Mouse (Mus musculus) stomach, embryonic 16.5 days (tissue): ENCODE measurements around the gene Rassf7. TPM values are rescaled to one million over a fixed set of nuclear protein-coding genes. Genes with fewer than 3 reads are reported as not detected.

Source experiments
- ATAC-seq: fragments of 200-750 bp; cut with Nextera tagmentation; 2 replicates; pipeline ENCODE4 v1.8.0; 2017; ENCODE audit warnings: moderate number of reproducible peaks, moderate TSS enrichment; ENCODE audit not compliant: insufficient read depth, low FRiP score
- H3K27ac ChIP-seq: fragments of 300-500 bp; sonication (generic); 2 replicates; pipeline ENCODE4 v1.5.1; 2014; ENCODE audit warnings: low read length
- H3K27me3 ChIP-seq: fragments of 300-500 bp; sonication (generic); 2 replicates; pipeline ENCODE4 v1.6.1; 2014; ENCODE audit warnings: low read length, control low read depth, mixed read lengths; ENCODE audit not compliant: control insufficient read depth, insufficient read depth
- H3K36me3 ChIP-seq: fragments of 300-500 bp; sonication (generic); 2 replicates; pipeline ENCODE4 v1.6.1; 2014; ENCODE audit warnings: low read length; ENCODE audit not compliant: control insufficient read depth, insufficient read depth
- H3K4me1 ChIP-seq: fragments of 300-500 bp; sonication (generic); 2 replicates; pipeline ENCODE4 v1.6.1; 2014; ENCODE audit warnings: low read length, control low read depth, mixed read lengths; ENCODE audit not compliant: control insufficient read depth, insufficient read depth
- H3K4me2 ChIP-seq: fragments of 300-500 bp; sonication (generic); 2 replicates; pipeline ENCODE4 v1.6.1; 2014; ENCODE audit warnings: low read depth, low read length, mixed read lengths
- H3K4me3 ChIP-seq: fragments of 300-500 bp; sonication (generic); replicated peaks from 2 replicates; pipeline ENCODE4 v1.5.1; 2014; ENCODE audit warnings: mild to moderate bottlenecking, low read length
- H3K9ac ChIP-seq: fragments of 300-500 bp; sonication (generic); 2 replicates; pipeline ENCODE4 v1.6.1; 2014; ENCODE audit warnings: low read length
- H3K9me3 ChIP-seq: fragments of 300-500 bp; sonication (generic); replicated peaks from 2 replicates; pipeline ENCODE4 v1.6.1; 2016; ENCODE audit warnings: low read length, control low read depth; ENCODE audit not compliant: control insufficient read depth
- WGBS: fragments of 180-500 bp; shearing (Covaris S2); extraction: QIAGEN DNeasy Blood & Tissue Kit; methylation state at CpG from one replicate; pipeline ENCODE4 v1.1.7; 2014; 5-methylcytosine and 5-hydroxymethylcytosine counted together
- polyA plus RNA-seq: library from polyadenylated mRNA; unstranded; fragments of >200 nt; fragmentation: Nextera tagmentation; extraction: Ambion mirVana; gene quantifications from 2 replicates; pipeline ENCODE4 v1.2.1, GENCODE M21; 2015

Gene Rassf7
- 82.3 and 104 TPM in 2 replicates for polyA plus RNA-seq

DNA sequence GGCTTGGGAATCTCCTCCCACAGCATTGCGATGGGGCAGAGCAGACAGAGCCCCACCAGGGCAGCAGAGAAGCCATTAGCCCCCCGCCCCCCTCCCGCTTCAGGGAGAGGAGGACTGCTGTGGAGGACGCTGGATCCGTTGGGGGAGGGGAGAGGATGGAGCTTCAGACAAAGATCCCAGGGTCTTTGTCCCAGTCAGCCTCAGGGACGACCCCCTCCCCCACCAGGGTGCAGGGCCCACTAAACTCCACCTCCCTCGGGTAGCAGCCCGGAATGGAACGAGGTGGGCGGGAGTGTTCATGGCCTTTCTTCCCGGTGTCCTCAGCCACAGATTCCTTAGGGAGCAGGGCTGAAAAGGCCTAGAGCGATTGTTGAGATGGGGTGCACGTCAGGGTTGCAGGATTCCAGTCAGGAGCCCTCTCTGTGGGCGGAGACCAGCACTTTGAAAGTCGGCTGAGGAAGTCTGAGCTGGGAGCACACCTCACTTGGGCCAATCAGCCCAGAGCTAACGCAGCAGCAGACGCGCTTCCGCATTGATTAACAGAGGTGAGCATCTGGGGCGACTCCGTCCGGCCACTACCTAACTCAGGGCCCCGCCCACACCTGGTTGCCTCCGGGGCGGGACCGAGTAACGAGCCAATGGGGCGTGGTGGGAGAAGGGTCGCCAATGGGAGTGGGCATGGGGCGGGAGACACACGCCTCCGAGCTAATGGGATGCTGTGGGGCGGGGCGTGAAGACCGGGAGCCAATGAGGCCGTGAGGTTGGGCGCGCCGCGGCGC, at the start of gene Rassf7:
Rassf7 (plus strand) TSS at position 760 of the 779 bp plus-strand sequence.
- Histone ChIP-seq H3K36me3 (no peaks in the 10 kb centered on the region), H3K27ac (peak within 1 kb of the TSS; percentile 97), H3K9me3 (no peaks in the 10 kb centered on the region), H3K9ac (peak within 1 kb of the TSS; percentile 84), H3K4me2 (peak within 1 kb of the TSS; percentile 85), H3K27me3 (no peaks in the 10 kb centered on the region), H3K4me3 (peak within 1 kb of the TSS; percentile 68), H3K4me1 (peaks cover 50% of the 10 kb centered on the region)
- ATAC-seq, result peak; percentile 93
- under 1% methylated on average over 41 of the region's 41 CpGs for WGBS

DNA sequence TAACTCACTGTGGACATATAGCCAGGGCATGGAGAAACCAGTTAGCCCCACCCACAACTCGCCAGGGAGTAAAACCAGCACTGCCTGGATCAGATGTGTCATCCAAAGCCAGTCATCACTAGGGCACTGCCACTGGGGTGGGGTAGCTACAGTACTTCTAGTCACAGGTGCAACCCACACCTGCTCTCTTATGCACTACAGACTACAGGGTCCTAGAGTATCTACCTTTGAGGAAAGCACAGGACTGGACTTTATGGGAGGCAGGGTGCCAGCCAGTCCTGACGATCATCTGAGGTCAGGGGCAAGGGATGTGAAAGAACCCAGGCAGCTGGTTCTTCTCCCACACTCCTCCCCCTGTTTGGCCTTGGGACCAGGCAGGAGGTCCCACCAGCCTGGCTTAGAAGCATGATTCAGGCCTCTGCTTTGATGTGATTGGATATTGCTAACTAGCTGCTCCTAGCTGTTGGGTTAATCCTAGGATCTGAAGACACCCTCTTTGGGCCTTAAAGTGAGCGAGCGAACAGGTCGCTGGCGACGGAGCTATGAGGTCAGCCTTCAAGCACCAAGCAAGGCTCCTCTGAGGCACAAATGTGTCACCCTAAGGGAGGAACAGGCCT, 47.7 kb upstream of the Rassf7 start:
- Histone ChIP-seq H3K27me3 (no peaks in the 10 kb centered on the region), H3K36me3 (peaks cover 9% of the 10 kb centered on the region; the same call in 1 of the 2 replicates), H3K27ac (peak overlapping the region; percentile 94), H3K4me1 (peaks cover 27% of the 10 kb centered on the region), H3K4me3 (peak overlapping the region; percentile 71), H3K9me3 (no peaks in the 10 kb centered on the region), H3K4me2 (peak overlapping the region; percentile 85), H3K9ac (peak overlapping the region; percentile 82)
- 7% methylated on average over 7 of the region's 7 CpGs for WGBS
- ATAC-seq, result peak; percentile 5; the same call in 1 of the 2 replicates

DNA sequence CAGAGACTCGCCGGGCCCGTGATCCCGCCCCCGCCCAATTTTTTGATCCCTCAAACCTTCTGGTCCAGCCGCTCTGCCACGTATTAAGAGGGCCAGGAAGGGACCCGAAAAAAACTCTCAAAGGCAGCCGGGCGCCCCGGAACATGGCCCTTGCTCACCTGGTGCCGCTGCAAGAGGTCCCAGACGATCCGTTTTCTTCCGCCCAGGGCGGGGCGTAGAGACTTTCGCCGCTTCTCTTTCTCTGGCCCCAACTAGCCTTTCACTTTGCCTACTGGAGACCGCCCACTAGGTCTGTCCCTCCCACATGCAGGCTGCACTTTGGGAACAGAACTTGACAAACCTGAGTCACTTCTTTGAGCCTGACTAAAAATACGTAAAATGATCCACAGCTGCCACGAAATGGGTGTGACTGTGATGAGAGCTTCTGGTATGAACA, 47.1 kb upstream of the Rassf7 start:
- peak; percentile 51 for ATAC-seq

DNA sequence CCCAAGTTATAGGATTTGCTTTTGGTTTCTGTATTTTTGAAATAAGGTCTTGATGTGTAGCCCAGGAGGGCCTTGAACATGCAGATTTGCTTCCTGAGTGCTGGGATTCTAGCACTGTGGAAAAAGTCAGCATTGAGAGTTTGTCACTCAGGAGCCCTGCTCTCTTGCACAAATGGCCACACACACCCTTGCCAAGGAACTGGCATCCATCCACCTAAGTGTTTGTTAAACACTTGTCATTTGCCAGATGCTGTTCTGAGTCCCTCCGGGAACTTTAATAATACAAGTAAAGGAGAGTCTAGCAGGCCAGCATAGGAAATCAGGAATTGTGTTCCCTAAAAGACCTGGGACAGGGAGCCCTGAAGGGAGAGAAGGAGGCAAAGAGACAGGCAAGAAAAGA, 46.4 kb upstream of the Rassf7 start:
- Histone ChIP-seq H3K4me3 (no peak overlapping the region), H3K9me3 (no peaks in the 10 kb centered on the region), H3K27me3 (no peaks in the 10 kb centered on the region), H3K9ac (peak overlapping the region; percentile 82; the same call in 1 of the 2 replicates), H3K27ac (peak overlapping the region; percentile 94), H3K36me3 (peaks cover 3% of the 10 kb centered on the region; the same call in 1 of the 2 replicates), H3K4me1 (peaks cover 32% of the 10 kb centered on the region), H3K4me2 (peak overlapping the region; percentile 85)
- no peak for ATAC-seq
- WGBS, result 43% methylated on average over 1 of the region's 1 CpGs

More for the DNA sequence above, 47.1 kb upstream of the Rassf7 start:
- peak overlapping the region; percentile 85 for H3K4me2 ChIP-seq
- no peaks in the 10 kb centered on the region for H3K9me3 ChIP-seq
- H3K9ac ChIP-seq, result peak overlapping the region; percentile 82
- peak overlapping the region; percentile 94 for H3K27ac ChIP-seq
- H3K4me3 ChIP-seq, result peak overlapping the region; percentile 71
- H3K27me3 ChIP-seq, result no peaks in the 10 kb centered on the region
- peaks cover 9% of the 10 kb centered on the region; the same call in 1 of the 2 replicates for H3K36me3 ChIP-seq
- under 1% methylated on average over 22 of the region's 22 CpGs for WGBS
- H3K4me1 ChIP-seq, result peaks cover 33% of the 10 kb centered on the region

DNA sequence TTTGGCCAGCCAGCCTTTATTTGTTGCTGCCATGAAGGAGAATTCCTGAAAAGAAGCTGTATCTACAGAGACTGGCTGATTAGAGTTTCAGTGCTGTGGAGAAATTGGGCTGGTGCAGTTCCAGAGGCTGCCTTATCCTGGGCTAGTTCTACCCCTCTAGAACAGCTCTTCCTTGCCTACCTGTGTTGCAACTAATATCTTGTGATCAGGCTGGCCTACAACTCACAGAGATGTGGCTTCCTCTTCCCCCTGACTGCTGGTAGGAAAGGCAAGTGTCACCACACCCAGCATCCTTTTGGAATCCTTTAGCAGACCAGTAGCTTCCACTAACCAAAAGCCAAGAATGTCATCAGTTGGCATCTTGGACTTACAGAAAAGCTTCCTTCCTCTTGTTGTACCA, 45.8 kb upstream of the Rassf7 start:
- H3K4me3 ChIP-seq, result no peak overlapping the region
- H3K36me3 ChIP-seq, result peaks cover 3% of the 10 kb centered on the region; the same call in 1 of the 2 replicates
- no peak for ATAC-seq
- peak overlapping the region; percentile 94 for H3K27ac ChIP-seq
- H3K4me1 ChIP-seq, result peaks cover 28% of the 10 kb centered on the region
- H3K9me3 ChIP-seq, result no peaks in the 10 kb centered on the region
- no peaks in the 10 kb centered on the region for H3K27me3 ChIP-seq
- peak overlapping the region; percentile 4; the same call in 1 of the 2 replicates for H3K9ac ChIP-seq
- no peak overlapping the region for H3K4me2 ChIP-seq

DNA sequence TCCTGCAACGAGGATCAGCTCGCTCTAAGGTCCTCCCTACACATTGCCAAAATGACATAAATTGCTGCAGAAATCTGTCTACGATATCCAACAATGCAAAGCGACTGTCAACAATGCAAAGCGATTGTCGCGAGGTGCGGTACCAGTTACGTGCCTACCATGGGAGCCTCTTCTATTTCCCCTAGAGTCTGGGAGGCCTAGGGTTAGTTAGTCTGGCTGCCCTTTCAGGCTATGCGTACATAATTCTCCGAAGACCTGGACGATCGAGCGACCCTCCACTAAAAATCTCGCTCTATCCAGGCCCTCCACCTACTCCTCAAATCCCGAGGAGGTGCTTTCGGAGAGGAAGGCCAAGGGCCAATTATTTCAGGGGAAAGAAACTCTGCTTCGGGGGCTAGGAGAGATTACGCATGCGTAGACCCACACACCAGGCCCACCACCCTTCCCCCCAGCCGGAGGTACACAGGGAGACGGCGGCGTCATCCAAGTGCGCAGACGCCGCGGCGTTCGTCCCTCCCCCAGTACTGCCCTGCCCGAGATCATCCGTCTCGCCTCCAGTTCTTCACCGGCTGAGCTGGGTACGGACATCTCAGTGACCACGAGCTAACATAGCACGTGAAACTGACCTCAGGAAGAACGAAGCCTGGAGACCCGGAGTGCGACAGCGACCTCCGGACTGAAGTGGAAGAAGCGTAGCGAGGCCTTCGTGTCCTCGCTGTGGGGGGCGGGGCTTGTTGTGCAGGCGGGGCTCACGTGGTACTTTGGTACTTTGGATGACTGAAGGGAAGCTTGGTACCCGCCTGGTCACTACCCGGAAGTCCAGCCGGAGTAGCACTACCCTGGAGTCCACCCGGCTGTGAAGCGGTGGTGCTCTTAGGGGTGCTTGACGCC, 43.3 kb upstream of the Rassf7 start, which contains the start of gene Rnh1:
Rnh1 (minus strand) TSS at position 742 of the 891 bp plus-strand sequence.
- 2% methylated on average over 55 of the region's 55 CpGs for WGBS
- Histone ChIP-seq H3K9ac (peak within 1 kb of the TSS; percentile 83), H3K36me3 (no peaks in the 10 kb centered on the region), H3K9me3 (no peaks in the 10 kb centered on the region), H3K27me3 (no peaks in the 10 kb centered on the region), H3K27ac (peak within 1 kb of the TSS; percentile 95), H3K4me2 (peak within 1 kb of the TSS; percentile 70), H3K4me3 (peak within 1 kb of the TSS; percentile 61), H3K4me1 (peaks cover 22% of the 10 kb centered on the region)
- ATAC-seq, result peak; percentile 95

DNA sequence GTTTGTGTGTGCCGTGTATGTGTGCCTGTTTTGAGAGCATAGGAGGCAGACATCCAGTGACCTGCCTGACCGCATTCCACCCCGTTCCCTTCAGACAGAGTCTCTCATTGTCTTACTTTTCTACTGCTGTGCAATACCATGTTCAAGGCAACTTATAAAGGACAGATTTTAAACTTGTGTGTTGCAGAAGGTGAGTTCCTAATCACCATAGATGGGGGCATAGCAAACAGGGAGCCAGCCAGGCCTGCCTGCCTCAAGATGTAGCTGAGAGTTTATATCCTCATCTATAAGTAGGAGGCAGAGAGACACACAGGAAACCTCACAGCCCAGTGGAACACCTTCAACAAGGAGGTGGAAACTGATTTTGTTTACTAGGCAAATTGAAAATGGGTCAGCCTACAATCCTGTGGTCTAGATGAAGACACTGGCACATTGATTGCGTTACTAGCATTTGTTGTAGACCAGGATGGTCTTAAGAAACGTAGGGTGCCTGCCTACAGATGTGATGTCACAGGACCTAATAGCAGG, 42.3 kb upstream of the Rassf7 start:
- Histone ChIP-seq H3K36me3 (no peaks in the 10 kb centered on the region), H3K9ac (peak overlapping the region; percentile 83), H3K4me1 (peaks cover 16% of the 10 kb centered on the region), H3K4me2 (peak overlapping the region; percentile 70), H3K27ac (peak overlapping the region; percentile 95), H3K27me3 (no peaks in the 10 kb centered on the region), H3K4me3 (peak overlapping the region; percentile 61), H3K9me3 (no peaks in the 10 kb centered on the region)
- ATAC-seq, result no peak
- 67% methylated on average over 5 of the region's 5 CpGs for WGBS

DNA sequence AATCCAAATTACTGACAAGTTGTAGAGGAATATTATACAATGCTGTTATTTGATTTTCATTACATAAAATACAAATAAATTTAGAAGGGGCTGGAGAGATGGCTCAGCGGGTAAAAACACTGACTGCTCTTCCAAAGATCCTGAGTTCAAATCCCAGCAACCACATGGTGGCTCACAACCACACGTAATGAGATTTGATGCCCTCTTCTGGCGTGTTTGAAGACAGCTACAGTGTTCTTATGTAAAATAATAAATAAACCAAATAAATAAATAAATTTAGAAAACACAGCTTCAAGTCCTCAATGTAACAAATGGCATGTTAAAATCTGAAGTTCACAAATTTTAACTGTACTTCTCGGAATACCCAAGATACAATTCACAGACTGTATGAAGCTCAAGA, 40.6 kb upstream of the Rassf7 start:
- Histone ChIP-seq H3K9ac (no peak overlapping the region), H3K4me3 (no peak overlapping the region), H3K9me3 (no peaks in the 10 kb centered on the region), H3K27me3 (no peaks in the 10 kb centered on the region), H3K4me1 (peaks cover 6% of the 10 kb centered on the region; the same call in 1 of the 2 replicates), H3K4me2 (no peak overlapping the region), H3K36me3 (no peaks in the 10 kb centered on the region), H3K27ac (no peak overlapping the region)
- no peak for ATAC-seq
- WGBS, result 86% methylated on average over 4 of the region's 4 CpGs
